Mouse (Mus musculus): ENCODE measurements around the gene Xaf1.
A peak's percentile ranks its signal among the peaks of the same experiment; 100 is the strongest.
"Not testable (repeated sequence)": the region's sequence is repeated elsewhere in the genome, so short reads cannot be mapped to it uniquely, and the experiment has no call there.

Gene Xaf1

GRCm38 (mm10) chr11:72314151-72314895, 12.9 kb downstream of the Xaf1 start, which contains the start of gene Fbxo39:
Fbxo39 (plus strand) TSS chr11:72314444.
- no peak for DNase-seq

GRCm38 (mm10) chr11:72318026-72318425, 16.6 kb downstream of the Xaf1 start:
- DNase-seq: no peak

GRCm38 (mm10) chr11:72324431-72324830, 23.0 kb downstream of the Xaf1 start:
- no peak for DNase-seq

- no peak for DNase-seq
Measured at GRCm38 (mm10) chr11:72325701-72326100, 24.3 kb downstream of the Xaf1 start.

- DNase-seq: no peak
Measured at GRCm38 (mm10) chr11:72332951-72333667, 31.7 kb downstream of the Xaf1 start.

GRCm38 (mm10) chr11:72334653-72335052, 33.2 kb downstream of the Xaf1 start:
- DNase-seq: no peak

GRCm38 (mm10) chr11:72336726-72337125, 35.3 kb downstream of the Xaf1 start:
- DNase-seq: no peak

GRCm38 (mm10) chr11:72338437-72338871, 37.0 kb downstream of the Xaf1 start:
- no peak for DNase-seq

- DNase-seq: no peak
Measured at GRCm38 (mm10) chr11:72339716-72340115, 38.3 kb downstream of the Xaf1 start.

GRCm38 (mm10) chr11:72342549-72343237, 41.3 kb downstream of the Xaf1 start:
- DNase-seq: peak; percentile 49

GRCm38 (mm10) chr11:72343238-72343625, 41.8 kb downstream of the Xaf1 start:
- DNase-seq: not testable (repeated sequence)

- DNase-seq: no peak
Measured at GRCm38 (mm10) chr11:72343904-72344303, 42.5 kb downstream of the Xaf1 start.

GRCm38 (mm10) chr11:72344486-72344885, 43.1 kb downstream of the Xaf1 start:
- no peak for DNase-seq

- DNase-seq: no peak
Measured at GRCm38 (mm10) chr11:72348563-72348962, 47.1 kb downstream of the Xaf1 start.

GRCm38 (mm10) chr11:72349016-72349415, 47.6 kb downstream of the Xaf1 start:
- peak; percentile 80 for DNase-seq

- no peak for DNase-seq
Measured at GRCm38 (mm10) chr11:72349652-72350051, 48.2 kb downstream of the Xaf1 start.

GRCm38 (mm10) chr11:72352272-72352671, 50.8 kb downstream of the Xaf1 start:
- no peak for DNase-seq

- no peak for DNase-seq
Measured at GRCm38 (mm10) chr11:72353186-72353585, 51.8 kb downstream of the Xaf1 start.

- no peak for DNase-seq
Measured at GRCm38 (mm10) chr11:72354971-72355728, 53.7 kb downstream of the Xaf1 start.

- peak; percentile 48 for DNase-seq
Measured at GRCm38 (mm10) chr11:72361385-72362346, 60.2 kb downstream of the Xaf1 start.

GRCm38 (mm10) chr11:72362347-72362741, 60.9 kb downstream of the Xaf1 start, which contains the start of gene Tekt1:
Tekt1 (minus strand) TSS chr11:72362442.
- DNase-seq: no peak
